Mouse (Mus musculus) frontal cortex, adult 2 months (tissue): Measurements from ENCODE around the gene Sgip1. TPM values are rescaled to one million over a fixed set of nuclear protein-coding genes. Genes with fewer than 3 reads are reported as not detected.

Source experiments
- DNase-seq, 2 experiments: peaks; one replicate each; pipeline ENCODE4 v3.0.0; 2022; ENCODE audit warnings: low spot score in 1 of 2; ENCODE audit errors: extremely low spot score in 1 of 2
- polyA plus RNA-seq: library from polyadenylated mRNA; depleted of rRNA; stranded (reverse); fragments of >200 nt; gene quantifications from 2 replicates; pipeline ENCODE4 v1.2.3, GENCODE M21; 2012; rRNA removed

The Sgip1 gene
- polyA plus RNA-seq = 83.9 and 90.7 TPM in 2 replicates

- no peak for DNase-seq
Measured at GRCm38 (mm10) chr4:102741287-102741686, at the start of gene Sgip1. TSS of gene Sgip1 (plus strand) at chr4:102741297.

- DNase-seq = no peak
Measured at GRCm38 (mm10) chr4:102691402-102691801, 49.7 kb upstream of the Sgip1 start.

DNA sequence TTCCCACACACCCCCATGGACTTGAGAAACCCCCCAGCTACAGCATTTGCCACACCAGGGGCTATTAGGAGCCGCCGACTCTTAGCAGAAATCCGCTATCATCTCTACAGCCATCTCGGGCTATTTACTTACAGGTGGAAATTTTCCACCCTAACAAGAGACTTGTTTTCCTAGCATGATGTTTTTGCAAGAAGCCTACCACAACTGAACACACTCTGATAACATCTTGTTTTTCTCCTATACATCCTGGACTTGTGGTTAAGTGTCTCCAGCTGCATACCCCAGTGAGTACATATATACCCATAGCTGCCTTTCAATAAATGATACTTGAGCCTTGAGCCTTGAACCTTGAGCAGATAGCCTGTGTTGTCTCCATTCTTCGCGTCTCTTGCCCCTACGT, 43.1 kb upstream of the Sgip1 start:
- DNase-seq = no peak

DNA sequence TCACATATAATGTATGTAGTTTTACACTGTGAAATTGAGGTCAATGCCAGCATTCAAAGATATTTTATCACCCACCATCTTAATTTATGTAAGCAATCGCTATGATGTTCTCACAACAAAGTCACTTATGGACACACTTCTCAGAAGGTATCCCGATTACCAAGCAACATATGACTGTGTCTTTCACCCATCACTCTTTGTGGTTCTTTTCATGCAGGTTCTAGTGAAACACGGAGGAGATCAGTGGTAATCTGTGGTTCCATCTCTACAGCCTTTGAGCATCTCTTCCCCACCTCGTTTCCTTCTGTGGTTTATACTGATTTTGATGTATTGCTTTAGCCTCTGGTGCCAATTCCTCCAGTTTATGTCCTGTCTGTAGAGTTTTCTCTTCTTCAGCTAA, 29.4 kb upstream of the Sgip1 start:
- no peak for DNase-seq

DNA sequence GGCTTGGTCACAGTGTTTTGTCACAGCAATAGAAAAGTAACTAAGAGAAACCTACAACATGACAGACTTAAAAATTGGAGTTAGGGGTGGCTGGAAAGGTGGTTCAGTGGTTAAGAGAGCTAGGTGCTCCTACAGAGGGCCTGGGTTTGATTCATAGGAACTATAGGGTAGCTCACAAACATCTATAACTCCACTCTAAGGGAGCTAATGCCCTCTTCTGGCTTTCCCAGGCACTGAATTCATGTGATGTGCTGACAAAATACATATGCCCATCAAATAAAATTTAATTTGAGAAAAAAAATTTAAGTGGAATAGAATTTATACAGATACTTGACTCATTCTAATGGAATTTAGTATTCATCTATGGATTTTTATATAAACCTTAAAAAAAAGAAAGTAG, 25.6 kb upstream of the Sgip1 start:
- no peak for DNase-seq

GRCm38 (mm10) chr4:102717123-102717828, 23.8 kb upstream of the Sgip1 start:
- peak in 1 of 2 experiments; percentile 27 for DNase-seq

- peak in 1 of 2 experiments; percentile 73 for DNase-seq
Measured at GRCm38 (mm10) chr4:102719535-102719934, 21.6 kb upstream of the Sgip1 start.

- DNase-seq = no peak
Measured at GRCm38 (mm10) chr4:102719951-102720350, 21.1 kb upstream of the Sgip1 start.

DNA sequence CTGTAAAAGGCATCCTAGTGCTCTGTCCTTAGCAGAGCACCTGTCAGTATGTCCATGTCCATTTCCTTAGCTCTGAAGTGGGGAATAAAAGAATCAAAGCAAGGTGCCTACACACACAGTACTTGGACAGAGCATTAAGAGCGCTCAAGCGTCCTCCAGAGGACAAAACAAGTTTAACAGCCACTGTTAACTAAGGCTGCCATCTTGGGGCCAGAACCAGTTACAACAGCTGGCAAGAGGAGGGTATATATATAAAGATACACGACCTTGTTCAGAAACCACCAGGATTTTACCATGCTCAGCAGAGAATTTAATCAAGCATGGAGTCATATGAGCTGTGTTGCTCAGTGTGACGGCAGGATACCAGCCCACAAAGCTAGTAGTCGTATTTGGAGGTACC, 16.7 kb upstream of the Sgip1 start:
- no peak for DNase-seq

- no peak for DNase-seq
Measured at GRCm38 (mm10) chr4:102730976-102731375, 10.1 kb upstream of the Sgip1 start.

GRCm38 (mm10) chr4:102734022-102734657, 7.0 kb upstream of the Sgip1 start:
- DNase-seq = no peak

- DNase-seq = no peak
Measured at GRCm38 (mm10) chr4:102753334-102754090, 12.4 kb downstream of the Sgip1 start.

DNA sequence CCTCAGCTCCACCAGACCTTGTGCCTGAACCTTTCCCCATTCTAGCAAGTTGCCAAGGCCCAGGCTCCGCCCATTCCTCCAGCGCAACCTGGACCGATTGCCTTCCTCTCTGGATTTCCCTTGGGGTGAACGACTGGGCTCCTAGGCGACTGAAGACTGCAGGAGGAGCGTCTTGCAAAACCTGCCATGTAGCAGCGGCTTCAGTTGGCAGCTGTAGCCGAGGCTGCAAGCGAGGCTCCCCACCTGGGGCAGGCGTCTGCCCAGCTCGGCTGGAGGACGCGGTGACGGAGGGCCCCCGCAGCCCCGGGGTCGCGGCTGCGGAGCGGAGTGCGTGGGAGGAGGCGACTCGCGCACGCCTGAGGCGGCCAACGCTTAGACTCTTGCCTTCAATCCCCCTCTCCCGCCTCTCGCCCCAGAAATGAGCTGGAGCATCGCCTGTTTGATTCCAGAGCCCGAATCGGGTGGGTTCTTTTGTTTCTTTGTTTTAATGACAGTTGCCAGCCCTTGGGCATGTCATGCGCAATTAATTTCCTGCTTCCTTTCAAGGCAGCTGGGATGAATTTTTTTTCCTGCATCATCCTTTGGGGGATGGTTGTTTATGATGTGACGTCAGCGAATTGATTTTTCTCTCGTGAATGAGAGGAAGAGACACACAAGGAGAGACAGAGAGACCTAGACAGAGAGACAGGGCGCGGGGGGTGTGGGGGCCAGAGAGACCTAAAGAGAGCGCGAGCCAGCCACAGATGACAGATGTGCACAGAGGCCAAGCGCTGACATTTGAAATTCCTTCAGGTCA, 18.2 kb downstream of the Sgip1 start:
- DNase-seq = peak; percentile 60 to 79

DNA sequence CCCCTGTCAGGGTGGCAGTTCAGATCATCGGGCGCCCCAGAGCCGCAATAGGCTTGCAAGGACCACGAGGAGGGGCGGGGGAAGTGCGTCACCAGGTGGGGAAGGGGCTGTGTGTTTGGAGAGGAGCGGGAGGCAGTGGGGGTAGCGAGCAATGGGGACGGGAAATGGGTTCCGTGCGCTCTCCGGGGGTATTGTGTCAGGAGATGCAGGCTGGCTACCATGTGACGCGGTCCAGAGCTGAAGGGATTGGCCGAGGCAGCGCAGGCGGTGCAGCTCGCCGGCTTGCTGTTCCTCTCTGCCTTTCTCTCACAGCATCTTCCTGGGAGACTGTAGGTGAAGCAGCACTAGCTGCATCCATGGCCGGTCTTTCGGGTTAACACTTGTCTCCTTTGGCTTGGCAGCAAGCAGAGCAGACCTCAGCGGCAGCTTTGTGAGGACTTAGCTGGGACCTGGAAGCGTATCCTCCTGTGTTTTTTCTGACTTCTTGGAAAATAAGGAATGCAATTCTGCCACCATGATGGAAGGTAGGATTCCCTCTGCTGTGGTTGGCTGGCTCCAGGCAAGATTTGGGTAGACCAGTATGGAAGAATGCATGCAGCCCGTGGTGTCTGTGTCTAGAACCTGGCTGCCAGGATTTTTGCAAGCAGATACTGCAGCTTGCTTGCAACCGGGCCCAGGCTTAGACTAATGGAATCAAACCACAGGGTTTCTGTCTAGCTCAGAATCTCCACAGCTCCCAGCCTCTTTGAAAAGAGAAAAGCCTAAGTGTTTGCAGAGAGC, 19.1 kb downstream of the Sgip1 start:
- DNase-seq = peak; percentile 93 to 95

GRCm38 (mm10) chr4:102762075-102762474, 21.0 kb downstream of the Sgip1 start:
- no peak for DNase-seq

DNA sequence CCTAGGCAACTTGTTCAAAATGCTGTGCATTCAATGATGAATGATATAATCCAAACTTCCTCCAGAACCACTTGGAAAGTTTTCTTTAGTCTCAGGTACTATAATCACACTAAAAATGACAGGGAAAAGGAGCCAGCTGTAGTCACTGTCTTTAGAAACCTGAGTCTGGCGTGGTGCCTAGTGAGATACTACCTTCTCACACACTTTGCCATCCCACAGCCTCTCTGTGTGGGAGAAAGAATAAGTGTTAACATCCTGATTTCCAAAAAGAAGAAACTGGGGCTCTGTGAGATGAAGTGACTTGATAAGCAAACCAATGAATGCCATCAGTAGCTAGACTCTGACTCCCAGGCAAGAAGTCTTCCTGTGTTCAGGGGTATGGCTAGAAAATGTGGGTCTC, 28.0 kb downstream of the Sgip1 start:
- DNase-seq = peak in 1 of 2 experiments; percentile 64

GRCm38 (mm10) chr4:102769936-102770335, 28.8 kb downstream of the Sgip1 start:
- no peak for DNase-seq

- no peak for DNase-seq
Measured at GRCm38 (mm10) chr4:102771598-102772357, 30.7 kb downstream of the Sgip1 start.

DNA sequence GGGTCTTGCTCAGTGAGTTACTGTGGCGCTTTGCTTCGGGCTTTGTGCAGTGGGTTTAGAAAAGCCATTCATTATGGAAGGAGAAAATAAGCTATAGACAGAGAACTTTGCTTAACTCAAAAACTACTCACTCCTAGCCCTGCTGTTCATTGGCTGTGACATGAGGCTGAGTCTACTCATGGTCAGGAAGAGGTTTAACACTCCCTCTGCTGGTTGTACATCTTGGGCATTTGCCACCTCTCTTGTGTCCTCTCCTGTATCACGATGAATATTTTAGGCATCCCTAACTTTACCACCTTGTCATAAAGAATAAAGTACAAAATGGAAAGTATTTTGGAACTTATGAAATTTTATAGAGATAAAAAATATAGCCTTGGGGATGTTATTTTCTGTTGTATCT, 32.1 kb downstream of the Sgip1 start:
- no peak for DNase-seq
